Mouse (Mus musculus): ENCODE results near the gene Usp18. TPM values are rescaled to one million over a fixed set of nuclear protein-coding genes. Genes with fewer than 3 reads are reported as not detected.

The Usp18 gene
- total and polyA plus RNA-seq, 2 experiments from 2014 or later: 2.5 to 3.4 TPM

DNA sequence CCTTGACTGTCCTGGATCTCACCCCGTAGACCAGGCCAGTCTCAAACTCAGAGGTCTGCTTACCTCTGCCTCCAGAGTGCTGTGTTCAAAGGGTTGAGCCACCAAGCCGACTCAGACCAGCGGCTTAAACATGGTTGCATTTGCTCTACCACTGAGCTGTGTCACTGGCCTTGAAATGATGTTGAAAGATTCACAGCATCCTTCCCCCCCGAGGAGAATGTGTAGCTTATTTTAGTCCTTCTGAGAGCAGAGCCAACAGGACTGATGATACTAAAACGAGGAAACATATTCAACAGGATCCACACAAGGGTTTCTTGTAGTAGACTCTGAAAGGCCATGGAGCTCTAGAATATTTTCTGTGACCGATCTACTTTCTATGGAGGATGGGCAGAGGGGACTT is 29.8 kb upstream of the Usp18 start:
- no peak for ATAC-seq
- no peak for DNase-seq
- H3K9me3 ChIP-seq (ENCODE audit: low read length): no peaks in the 10 kb centered on the region
- no peaks in the 10 kb centered on the region for H3K4me1 ChIP-seq (ENCODE audit: insufficient read depth)
- no peak overlapping the region for H3K27ac ChIP-seq (ENCODE audit: low read depth, low read length)
- no peak for TF ChIP-seq CTCF (IDR thresholded peaks at IDR 0.05; ENCODE audit: low read depth)
- 82% methylated on average over 6 of the region's 6 CpGs for WGBS
- no peak overlapping the region for H3K4me2 ChIP-seq (ENCODE audit: low read depth)
- no peak overlapping the region for H3K9ac ChIP-seq
- H3K4me3 ChIP-seq (ENCODE audit: low read depth, low read length): no peak overlapping the region
- H3K36me3 ChIP-seq (ENCODE audit: insufficient read depth): no peaks in the 10 kb centered on the region
- H3K27me3 ChIP-seq (ENCODE audit: insufficient read depth, low read length): peaks cover 3% of the 10 kb centered on the region; the same call in 1 of the 2 replicates

DNA sequence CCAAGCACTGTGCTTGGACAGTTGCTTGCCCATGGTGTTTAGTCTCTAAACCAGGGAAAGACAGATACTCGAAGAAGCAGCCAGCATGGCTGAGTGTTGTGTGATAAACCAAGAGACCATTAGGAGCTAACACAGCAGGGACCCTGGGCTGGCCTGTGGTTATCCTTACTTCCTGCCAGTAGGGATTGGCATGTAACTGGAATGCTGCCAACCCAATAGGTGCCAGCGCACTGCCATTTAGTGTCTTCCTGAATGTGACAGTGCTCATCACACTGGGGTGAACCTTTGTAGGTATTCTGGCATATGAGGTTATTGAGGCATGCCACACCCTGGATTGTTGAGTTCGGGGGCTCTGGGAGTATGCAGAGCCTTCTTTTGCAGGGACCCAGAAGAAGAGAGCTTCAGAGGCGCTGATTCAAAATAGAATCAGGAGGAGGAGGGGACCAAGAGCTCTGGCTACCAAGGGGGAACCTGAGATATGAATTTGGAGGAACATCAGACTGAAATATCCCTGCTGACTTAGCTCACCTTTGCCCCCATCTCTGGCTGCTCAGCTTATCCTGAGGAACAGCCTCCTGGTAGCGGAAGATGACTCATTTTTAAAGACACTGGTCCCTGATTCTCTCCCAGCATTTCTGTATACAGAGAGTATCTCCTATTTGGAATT is 29.0 kb upstream of the Usp18 start:
- no peaks in the 10 kb centered on the region for H3K9me3 ChIP-seq (ENCODE audit: low read length)
- H3K36me3 ChIP-seq (ENCODE audit: insufficient read depth): no peaks in the 10 kb centered on the region
- no peak for TF ChIP-seq CTCF (IDR thresholded peaks at IDR 0.05; ENCODE audit: low read depth)
- no peak for DNase-seq
- H3K27ac ChIP-seq (ENCODE audit: low read depth, low read length): no peak overlapping the region
- no peak for ATAC-seq
- no peak overlapping the region for H3K9ac ChIP-seq
- H3K4me1 ChIP-seq (ENCODE audit: insufficient read depth): no peaks in the 10 kb centered on the region
- no peak overlapping the region for H3K4me3 ChIP-seq (ENCODE audit: low read depth, low read length)
- WGBS: 79% methylated on average over 5 of the region's 5 CpGs
- no peak overlapping the region for H3K4me2 ChIP-seq (ENCODE audit: low read depth)
- H3K27me3 ChIP-seq (ENCODE audit: insufficient read depth, low read length): no peaks in the 10 kb centered on the region

DNA sequence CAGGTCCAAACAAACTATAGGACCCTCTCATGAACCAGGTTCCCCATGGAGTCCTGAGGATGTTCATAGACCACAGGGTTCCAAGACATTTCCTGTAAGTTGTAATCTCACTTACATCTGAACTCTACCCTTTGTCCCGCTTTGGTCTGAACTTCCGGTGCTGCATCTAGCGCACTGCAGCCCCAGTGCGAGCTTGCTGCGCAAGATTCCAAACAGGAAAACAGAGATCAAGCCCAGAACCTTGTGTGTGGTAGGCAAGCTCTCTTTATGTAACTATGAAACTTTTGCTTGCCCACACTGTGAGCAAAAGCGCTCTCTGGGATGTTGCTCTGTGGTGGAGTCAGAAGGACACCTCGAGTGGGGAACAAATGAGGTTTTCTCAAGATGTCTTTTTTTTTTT is 27.7 kb upstream of the Usp18 start:
- 91% methylated on average over 7 of the region's 7 CpGs for WGBS
- no peak for DNase-seq
- no peak overlapping the region for H3K27ac ChIP-seq (ENCODE audit: low read depth, low read length)
- H3K9me3 ChIP-seq (ENCODE audit: low read length): no peaks in the 10 kb centered on the region
- no peak overlapping the region for H3K4me3 ChIP-seq (ENCODE audit: low read depth, low read length)
- no peak overlapping the region for H3K4me2 ChIP-seq (ENCODE audit: low read depth)
- no peaks in the 10 kb centered on the region for H3K36me3 ChIP-seq (ENCODE audit: insufficient read depth)
- no peak for ATAC-seq
- H3K9ac ChIP-seq: no peak overlapping the region
- no peak for TF ChIP-seq CTCF (IDR thresholded peaks at IDR 0.05; ENCODE audit: low read depth)
- no peaks in the 10 kb centered on the region for H3K4me1 ChIP-seq (ENCODE audit: insufficient read depth)
- H3K27me3 ChIP-seq (ENCODE audit: insufficient read depth, low read length): no peaks in the 10 kb centered on the region

DNA sequence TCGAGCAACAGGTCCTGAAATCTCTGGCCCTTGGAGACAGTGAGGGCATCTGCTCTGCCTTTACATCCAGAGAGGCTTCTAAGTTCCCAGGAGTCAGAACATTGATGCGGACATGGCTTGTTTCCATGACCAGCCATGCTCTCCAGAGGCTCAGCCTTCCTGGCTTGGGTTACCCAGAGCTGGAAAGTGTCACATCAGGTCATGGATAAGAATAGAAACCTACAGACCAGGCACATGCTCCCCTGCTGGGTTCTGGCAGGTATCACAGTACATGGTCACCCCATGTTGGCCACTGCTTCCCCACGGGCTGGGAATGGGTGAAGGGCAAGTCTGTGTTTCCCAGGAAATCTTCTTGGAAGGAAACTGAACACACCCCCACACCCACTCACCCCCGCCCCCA is 26.3 kb upstream of the Usp18 start:
- DNase-seq (no peak), ATAC-seq (no peak)
- Histone ChIP-seq H3K27ac (ENCODE audit: low read depth, low read length) (no peak overlapping the region), H3K4me3 (ENCODE audit: low read depth, low read length) (no peak overlapping the region), H3K9me3 (ENCODE audit: low read length) (no peaks in the 10 kb centered on the region), H3K4me2 (ENCODE audit: low read depth) (no peak overlapping the region), H3K27me3 (ENCODE audit: insufficient read depth, low read length) (no peaks in the 10 kb centered on the region), H3K9ac (no peak overlapping the region), H3K36me3 (ENCODE audit: insufficient read depth) (no peaks in the 10 kb centered on the region), H3K4me1 (ENCODE audit: insufficient read depth) (no peaks in the 10 kb centered on the region)
- 79% methylated on average over 4 of the region's 4 CpGs for WGBS
- TF ChIP-seq CTCF (IDR thresholded peaks at IDR 0.05; ENCODE audit: low read depth): no peak

DNA sequence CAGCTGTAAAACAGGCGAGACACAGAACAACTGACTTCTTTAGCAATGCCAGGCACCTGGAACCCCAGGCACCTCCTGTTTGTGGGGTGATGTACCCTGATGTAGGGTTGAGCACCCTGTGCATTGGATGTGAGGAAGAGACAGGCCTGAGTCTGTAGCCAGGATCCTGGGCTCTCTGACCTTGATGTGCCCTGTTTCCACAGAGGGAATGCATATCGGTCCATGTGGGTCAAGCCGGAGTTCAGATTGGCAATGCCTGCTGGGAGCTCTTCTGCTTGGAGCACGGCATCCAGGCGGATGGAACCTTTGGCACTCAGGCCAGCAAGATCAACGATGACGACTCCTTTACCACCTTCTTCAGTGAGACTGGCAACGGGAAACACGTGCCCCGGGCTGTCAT is 25.5 kb upstream of the Usp18 start:
- no peak for ATAC-seq
- Histone ChIP-seq H3K4me2 (ENCODE audit: low read depth) (no peak overlapping the region), H3K36me3 (ENCODE audit: insufficient read depth) (no peaks in the 10 kb centered on the region), H3K4me1 (ENCODE audit: insufficient read depth) (no peaks in the 10 kb centered on the region), H3K27ac (ENCODE audit: low read depth, low read length) (no peak overlapping the region), H3K27me3 (ENCODE audit: insufficient read depth, low read length) (no peaks in the 10 kb centered on the region), H3K9ac (no peak overlapping the region), H3K4me3 (ENCODE audit: low read depth, low read length) (no peak overlapping the region), H3K9me3 (ENCODE audit: low read length) (no peaks in the 10 kb centered on the region)
- no peak for DNase-seq
- no peak for TF ChIP-seq CTCF (IDR thresholded peaks at IDR 0.05; ENCODE audit: low read depth)
- 91% methylated on average over 10 of the region's 10 CpGs for WGBS

DNA sequence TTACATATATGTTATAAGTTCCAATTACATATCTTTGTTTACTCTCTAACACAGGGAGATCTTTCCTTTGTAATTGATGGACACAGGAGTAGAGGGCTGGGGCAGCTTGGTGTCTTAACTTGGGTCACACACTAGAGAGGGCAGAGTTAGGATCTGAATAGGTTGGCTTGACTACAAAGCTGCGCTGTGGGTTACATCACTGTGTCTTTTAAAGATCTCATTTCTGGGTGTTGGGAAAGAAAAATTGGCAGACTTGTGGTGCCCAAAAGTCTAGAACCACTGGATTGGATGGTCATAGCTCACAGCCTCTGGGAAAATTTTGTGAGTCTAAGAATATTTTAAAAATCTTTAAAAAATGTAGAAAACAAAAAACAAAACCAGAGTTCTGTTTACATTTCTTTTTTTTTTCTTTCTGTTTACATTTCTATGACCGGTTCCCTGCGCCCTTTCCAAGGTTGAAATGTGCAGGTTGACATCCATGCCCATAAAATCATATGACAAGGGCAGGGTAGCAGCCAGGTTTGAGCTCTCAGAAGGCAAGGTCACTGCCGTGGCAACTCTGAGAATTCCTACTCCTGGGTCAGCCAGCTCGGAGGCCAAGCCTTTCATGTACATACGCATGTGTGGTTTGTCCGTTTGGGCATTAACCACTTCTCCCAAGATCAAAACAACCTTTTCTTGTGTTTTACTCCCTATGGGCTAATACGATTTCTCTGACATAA is 23.7 kb upstream of the Usp18 start:
- Histone ChIP-seq H3K36me3 (ENCODE audit: insufficient read depth) (no peaks in the 10 kb centered on the region), H3K9ac (no peak overlapping the region), H3K4me1 (ENCODE audit: insufficient read depth) (no peaks in the 10 kb centered on the region), H3K4me3 (ENCODE audit: low read depth, low read length) (no peak overlapping the region), H3K27me3 (ENCODE audit: insufficient read depth, low read length) (no peaks in the 10 kb centered on the region), H3K27ac (ENCODE audit: low read depth, low read length) (no peak overlapping the region), H3K9me3 (ENCODE audit: low read length) (no peaks in the 10 kb centered on the region), H3K4me2 (ENCODE audit: low read depth) (no peak overlapping the region)
- no peak for ATAC-seq
- WGBS: 87% methylated on average over 8 of the region's 8 CpGs
- DNase-seq: no peak
- TF ChIP-seq CTCF (IDR thresholded peaks at IDR 0.05; ENCODE audit: low read depth): no peak

DNA sequence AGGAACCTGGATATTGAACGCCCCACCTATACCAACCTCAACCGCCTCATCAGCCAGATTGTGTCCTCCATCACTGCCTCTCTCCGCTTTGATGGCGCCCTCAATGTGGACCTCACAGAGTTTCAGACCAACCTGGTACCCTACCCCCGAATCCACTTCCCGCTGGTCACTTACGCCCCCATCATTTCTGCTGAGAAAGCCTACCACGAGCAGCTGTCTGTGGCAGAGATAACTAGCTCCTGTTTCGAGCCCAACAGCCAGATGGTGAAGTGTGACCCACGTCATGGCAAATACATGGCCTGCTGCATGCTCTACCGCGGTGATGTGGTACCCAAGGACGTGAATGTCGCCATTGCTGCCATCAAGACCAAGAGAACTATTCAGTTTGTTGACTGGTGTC is 22.7 kb upstream of the Usp18 start:
- H3K9me3 ChIP-seq (ENCODE audit: low read length): no peaks in the 10 kb centered on the region
- H3K4me2 ChIP-seq (ENCODE audit: low read depth): no peak overlapping the region
- H3K27ac ChIP-seq (ENCODE audit: low read depth, low read length): no peak overlapping the region
- DNase-seq (no peak), ATAC-seq (no peak)
- no peak overlapping the region for H3K9ac ChIP-seq
- TF ChIP-seq CTCF (IDR thresholded peaks at IDR 0.05; ENCODE audit: low read depth): no peak
- no peaks in the 10 kb centered on the region for H3K4me1 ChIP-seq (ENCODE audit: insufficient read depth)
- H3K36me3 ChIP-seq (ENCODE audit: insufficient read depth): no peaks in the 10 kb centered on the region
- WGBS: 94% methylated on average over 14 of the region's 14 CpGs
- H3K4me3 ChIP-seq (ENCODE audit: low read depth, low read length): no peak overlapping the region
- no peaks in the 10 kb centered on the region for H3K27me3 ChIP-seq (ENCODE audit: insufficient read depth, low read length)
